Mouse (Mus musculus): ENCODE measurements around the gene Gm28051. TPM values are rescaled to one million over a fixed set of nuclear protein-coding genes. Genes with fewer than 3 reads are reported as not detected.

The Gm28051 gene
- polyA plus RNA-seq, 1 experiment: not detected

DNA sequence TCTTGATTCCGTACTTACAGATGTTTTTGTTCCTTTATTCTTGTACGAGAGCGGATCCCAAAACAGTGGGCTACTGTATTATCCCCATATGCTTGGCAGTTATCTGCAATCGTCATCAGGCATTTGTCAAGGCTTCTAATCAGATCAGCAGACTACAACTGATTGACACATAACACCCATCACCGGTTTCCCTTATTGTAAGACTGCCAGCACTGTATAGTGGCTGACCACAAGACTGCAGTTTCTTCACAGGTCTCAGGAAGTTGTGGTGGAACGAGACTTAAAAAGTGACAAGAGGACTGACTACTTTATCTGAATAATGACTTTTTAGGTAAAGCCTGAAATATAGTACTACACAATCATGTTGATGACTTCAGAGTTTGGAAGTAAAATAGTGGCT lies 12.7 kb downstream of the Gm28051 start:
- Histone ChIP-seq H3K4me1 (peaks cover 53% of the 10 kb centered on the region), H3K36me3 (replicated peaks; ENCODE audit: low read length) (peaks cover 34% of the 10 kb centered on the region), H3K27me3 (replicated peaks) (no peaks in the 10 kb centered on the region), H3K4me3 (replicated peaks) (peak overlapping the region; percentile 93), H3K9me3 (no peaks in the 10 kb centered on the region)
- TF ChIP-seq GATA1 (IDR thresholded peaks at IDR 0.05; ENCODE audit: borderline replicate concordance, low read length): no peak; the same call in 2 of the 3 replicates
- TF ChIP-seq FLI1 (IDR thresholded peaks at IDR 0.05; ENCODE audit: low read length): no peak

DNA sequence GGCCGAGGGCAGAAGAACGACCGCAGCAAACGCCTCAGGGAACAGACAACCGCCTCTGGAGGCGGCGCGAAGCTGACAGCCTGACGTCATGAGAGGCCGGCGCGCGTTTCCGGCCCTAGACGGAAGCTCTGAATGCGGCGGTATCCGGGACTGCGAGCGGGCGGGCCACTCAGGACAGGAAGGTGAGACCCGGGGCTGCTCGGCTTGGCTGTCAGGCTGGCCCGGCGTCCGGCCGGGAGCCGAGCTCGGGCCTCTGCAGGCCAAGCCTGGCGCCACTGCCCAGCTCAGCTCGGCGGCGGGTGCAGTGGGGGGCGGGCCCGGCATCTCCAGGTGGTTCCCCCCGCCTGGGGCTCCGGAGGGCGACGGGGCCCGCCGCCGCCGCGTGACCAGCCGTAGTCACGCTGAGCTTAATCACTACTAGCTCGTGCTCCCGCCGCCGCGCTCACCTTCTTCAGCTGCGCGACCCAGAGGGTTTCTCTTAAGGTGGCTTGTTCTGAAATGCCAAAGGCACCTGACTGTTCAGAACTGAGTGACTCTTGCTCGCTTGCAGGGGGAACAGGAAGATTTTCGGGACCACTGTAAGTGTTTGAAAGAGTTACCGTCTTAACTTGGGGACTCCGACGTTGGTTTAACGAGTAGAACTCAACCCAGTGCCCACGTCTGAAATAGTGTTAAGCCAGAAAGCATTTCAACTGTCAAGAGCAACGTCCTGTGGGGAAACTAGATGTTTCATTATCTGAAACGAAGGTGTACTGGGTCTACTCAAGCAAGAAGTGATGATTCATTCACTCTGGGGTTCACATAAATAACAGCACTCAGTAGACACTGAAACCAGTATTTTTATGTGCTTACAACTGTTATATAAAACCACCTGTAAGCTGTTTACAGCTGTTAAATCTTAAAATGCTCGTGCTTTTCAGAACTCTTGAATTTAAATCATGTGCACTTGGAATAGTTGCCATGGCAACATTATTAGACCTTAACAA lies 13.7 kb downstream of the Gm28051 start, which contains the start of the genes Moap1 and Tmem251:
Moap1 (minus strand) TSS at position 73 of the 986 bp plus-strand sequence.
Tmem251 (plus strand) TSS at position 174 of the 986 bp plus-strand sequence.
- H3K27me3 ChIP-seq (replicated peaks): no peaks in the 10 kb centered on the region
- H3K4me1 ChIP-seq: peaks cover 46% of the 10 kb centered on the region
- H3K36me3 ChIP-seq (replicated peaks; ENCODE audit: low read length): peaks cover 27% of the 10 kb centered on the region
- no peaks in the 10 kb centered on the region for H3K9me3 ChIP-seq
- TF ChIP-seq GATA1 (IDR thresholded peaks at IDR 0.05; ENCODE audit: borderline replicate concordance, low read length): no peak
- peak; percentile 77; the same call in 1 of the 2 replicates for TF ChIP-seq FLI1 (IDR thresholded peaks at IDR 0.05; ENCODE audit: low read length)
- H3K4me3 ChIP-seq (replicated peaks): peak within 1 kb of the TSS; percentile 93

DNA sequence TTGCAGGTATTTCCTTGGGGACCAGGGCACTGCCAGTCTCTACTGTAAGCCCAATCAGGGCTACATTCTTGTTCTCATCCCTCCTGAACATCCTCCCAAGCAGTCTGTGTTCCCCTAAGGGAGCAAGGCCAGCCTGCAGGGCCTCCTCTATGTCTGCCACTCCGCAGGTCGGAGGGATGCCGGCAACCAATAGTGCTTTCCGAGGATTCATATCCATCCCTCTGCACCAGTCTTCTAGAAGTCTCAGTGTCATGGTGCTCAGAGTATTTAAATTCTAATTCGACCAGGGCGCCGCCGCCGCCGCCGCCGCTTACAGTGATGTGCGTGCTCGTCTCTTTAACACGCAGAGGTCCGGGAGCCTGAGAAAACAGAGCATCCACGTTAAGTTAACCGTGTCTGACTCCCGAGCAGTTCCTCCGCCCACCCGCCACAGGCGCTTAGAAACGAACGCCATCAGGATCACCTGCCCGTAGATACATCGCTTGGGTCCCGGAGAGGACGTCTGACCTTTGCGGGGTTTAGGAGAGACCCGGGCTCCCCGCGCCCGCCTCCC lies 14.5 kb downstream of the Gm28051 start:
- Histone ChIP-seq H3K27me3 (replicated peaks) (no peaks in the 10 kb centered on the region), H3K4me1 (peaks cover 38% of the 10 kb centered on the region), H3K36me3 (replicated peaks; ENCODE audit: low read length) (peaks cover 22% of the 10 kb centered on the region), H3K9me3 (no peaks in the 10 kb centered on the region), H3K4me3 (replicated peaks) (peak overlapping the region; percentile 93)
- no peak for TF ChIP-seq FLI1 (IDR thresholded peaks at IDR 0.05; ENCODE audit: low read length)
- TF ChIP-seq GATA1 (IDR thresholded peaks at IDR 0.05; ENCODE audit: borderline replicate concordance, low read length): no peak

DNA sequence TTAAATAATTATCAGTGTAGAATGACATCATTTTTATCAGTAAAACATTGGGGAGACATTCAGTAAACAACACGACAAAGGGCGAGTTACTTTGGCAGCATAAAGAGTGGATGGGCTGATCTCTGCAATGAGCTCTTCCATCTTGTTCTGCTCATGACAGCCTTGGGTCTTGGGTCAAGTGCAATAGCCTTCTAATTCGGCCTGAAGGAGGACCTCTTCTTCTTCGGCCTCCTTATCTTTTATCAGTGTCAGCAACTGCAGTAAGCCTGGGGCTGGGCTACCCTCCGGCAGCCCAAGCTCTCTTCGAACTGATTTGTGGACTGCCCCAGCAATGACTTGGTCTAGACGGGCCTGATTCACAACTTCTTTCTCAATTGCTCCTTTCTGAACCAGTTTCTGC lies 15.5 kb downstream of the Gm28051 start:
- H3K4me1 ChIP-seq: peaks cover 34% of the 10 kb centered on the region
- TF ChIP-seq GATA1 (IDR thresholded peaks at IDR 0.05; ENCODE audit: borderline replicate concordance, low read length): no peak
- TF ChIP-seq FLI1 (IDR thresholded peaks at IDR 0.05; ENCODE audit: low read length): no peak
- peaks cover 18% of the 10 kb centered on the region for H3K36me3 ChIP-seq (replicated peaks; ENCODE audit: low read length)
- H3K4me3 ChIP-seq (replicated peaks): no peak overlapping the region
- H3K9me3 ChIP-seq: 0 out of 2 replicates have a peak, but pooled peaks cover under 1% of the 10 kb centered on the region
- H3K27me3 ChIP-seq (replicated peaks): no peaks in the 10 kb centered on the region

DNA sequence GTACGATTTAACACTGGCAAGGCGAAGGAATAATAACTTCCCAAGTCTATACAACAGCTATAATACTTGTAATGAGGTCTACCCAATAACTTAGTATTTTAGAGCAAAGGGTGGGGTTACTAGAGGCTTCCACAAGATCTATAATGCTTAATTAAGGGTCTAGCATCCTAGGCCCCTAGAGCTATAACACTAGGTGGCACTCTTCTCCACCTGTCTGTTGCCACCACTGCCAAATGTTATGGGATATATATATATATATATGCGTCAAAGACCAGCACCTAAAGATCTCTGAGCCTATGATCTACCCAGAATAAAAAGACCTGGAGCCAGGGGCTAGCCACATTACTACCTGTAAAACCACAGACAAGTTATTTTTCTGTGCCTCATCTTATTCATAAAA lies 17.3 kb downstream of the Gm28051 start:
- Histone ChIP-seq H3K4me3 (replicated peaks) (no peak overlapping the region), H3K36me3 (replicated peaks; ENCODE audit: low read length) (peaks cover 11% of the 10 kb centered on the region), H3K4me1 (peaks cover 43% of the 10 kb centered on the region), H3K9me3 (peaks cover 6% of the 10 kb centered on the region), H3K27me3 (replicated peaks) (no peaks in the 10 kb centered on the region)
- no peak for TF ChIP-seq GATA1 (IDR thresholded peaks at IDR 0.05; ENCODE audit: borderline replicate concordance, low read length)
- TF ChIP-seq FLI1 (IDR thresholded peaks at IDR 0.05; ENCODE audit: low read length): no peak

DNA sequence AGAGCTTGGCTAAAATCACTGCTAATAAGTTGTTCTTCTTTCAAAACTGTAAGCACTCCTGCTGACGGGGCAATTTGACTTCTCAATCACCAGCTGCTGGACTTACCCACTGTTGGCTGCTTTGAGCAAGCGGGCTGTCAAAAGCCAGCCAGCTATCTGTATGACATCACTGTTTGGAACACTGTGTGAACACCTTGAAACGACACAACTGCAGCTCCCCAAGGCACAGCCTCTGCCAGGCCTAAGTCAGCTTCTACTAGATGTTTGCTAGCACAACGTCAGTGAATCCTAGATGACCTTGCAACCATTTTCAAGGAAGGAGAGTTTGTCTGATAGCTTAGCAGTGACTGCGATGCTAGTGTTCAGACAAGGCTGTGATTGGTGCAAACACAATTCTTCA lies 18.5 kb downstream of the Gm28051 start:
- peaks cover 11% of the 10 kb centered on the region for H3K36me3 ChIP-seq (replicated peaks; ENCODE audit: low read length)
- H3K27me3 ChIP-seq (replicated peaks): no peaks in the 10 kb centered on the region
- TF ChIP-seq GATA1 (IDR thresholded peaks at IDR 0.05; ENCODE audit: borderline replicate concordance, low read length) (no peak), FLI1 (IDR thresholded peaks at IDR 0.05; ENCODE audit: low read length) (no peak)
- H3K4me3 ChIP-seq (replicated peaks): no peak overlapping the region
- peaks cover 6% of the 10 kb centered on the region for H3K9me3 ChIP-seq
- H3K4me1 ChIP-seq: peaks cover 45% of the 10 kb centered on the region

DNA sequence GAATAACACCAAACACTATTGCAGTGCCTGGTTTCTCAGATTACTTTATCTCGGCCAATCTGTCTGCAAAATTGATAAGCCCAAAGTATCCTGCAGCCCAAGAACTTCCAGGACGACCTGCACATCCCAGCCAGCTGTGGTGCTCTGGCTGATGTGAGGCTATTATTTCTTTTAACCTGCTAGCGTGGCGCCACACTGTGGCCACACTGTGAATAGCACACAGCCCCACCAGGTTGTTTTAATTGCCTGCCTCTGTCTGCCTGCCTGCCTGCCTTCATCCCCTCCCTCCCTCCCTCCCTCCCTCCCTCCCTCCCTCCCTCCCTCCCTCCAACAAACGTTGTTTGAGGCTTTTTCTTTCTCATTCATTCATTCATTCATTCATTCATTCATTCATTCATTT lies 24.2 kb downstream of the Gm28051 start:
- no peak for TF ChIP-seq GATA1 (IDR thresholded peaks at IDR 0.05; ENCODE audit: borderline replicate concordance, low read length)

DNA sequence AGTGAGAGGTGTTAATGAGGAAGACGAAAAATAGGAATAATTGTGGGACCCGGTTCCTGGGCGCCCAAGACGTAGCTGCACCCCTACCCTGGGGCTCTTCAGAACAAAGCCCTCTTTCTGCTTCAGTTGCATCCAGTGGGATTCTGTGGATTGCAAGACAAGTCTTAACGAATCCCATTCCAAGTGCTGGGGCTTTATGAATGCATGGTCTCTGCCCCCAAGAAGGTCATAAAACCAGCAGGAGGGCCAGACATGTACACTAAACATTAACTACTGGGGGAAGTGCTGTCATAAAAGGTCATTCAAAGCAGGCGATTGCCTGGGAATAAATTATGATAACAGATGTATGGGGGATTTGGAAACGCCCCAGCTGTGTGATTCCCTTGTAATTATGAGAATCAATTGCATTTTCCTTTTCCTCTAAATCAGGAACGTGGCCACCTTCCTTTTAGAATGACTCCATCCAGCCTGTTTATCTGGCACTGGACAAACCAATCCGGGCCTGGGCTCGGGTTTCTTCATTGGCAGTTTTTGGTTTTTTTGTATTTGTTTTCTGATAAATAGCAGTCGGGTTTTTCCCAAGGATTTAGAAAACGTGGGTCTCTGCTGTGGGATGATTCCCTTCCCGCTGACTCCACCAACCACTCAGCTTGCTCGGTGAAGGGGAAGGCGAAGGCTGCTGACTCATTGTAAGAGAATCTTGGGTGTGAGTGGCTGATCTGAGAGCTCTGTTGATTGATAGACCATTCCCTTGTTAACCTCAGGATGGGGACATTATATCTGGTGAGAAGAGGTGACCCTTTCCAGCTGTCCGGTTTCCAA lies 26.6 kb downstream of the Gm28051 start:
- H3K4me1 ChIP-seq: peaks cover 68% of the 10 kb centered on the region
- H3K36me3 ChIP-seq (replicated peaks; ENCODE audit: low read length): no peaks in the 10 kb centered on the region
- peaks cover 7% of the 10 kb centered on the region for H3K9me3 ChIP-seq
- H3K4me3 ChIP-seq (replicated peaks): no peak overlapping the region
- H3K27me3 ChIP-seq (replicated peaks): peaks cover 2% of the 10 kb centered on the region
- TF ChIP-seq FLI1 (IDR thresholded peaks at IDR 0.05; ENCODE audit: low read length) (no peak), GATA1 (IDR thresholded peaks at IDR 0.05; ENCODE audit: borderline replicate concordance, low read length) (no peak)

More for the DNA sequence above, 24.2 kb downstream of the Gm28051 start:
- H3K27me3 ChIP-seq (replicated peaks): no peaks in the 10 kb centered on the region
- H3K36me3 ChIP-seq (replicated peaks; ENCODE audit: low read length): peaks cover 5% of the 10 kb centered on the region
- peaks cover 71% of the 10 kb centered on the region for H3K4me1 ChIP-seq
- H3K9me3 ChIP-seq: peaks cover 6% of the 10 kb centered on the region
- H3K4me3 ChIP-seq (replicated peaks): no peak overlapping the region
